Mouse (Mus musculus): ENCODE results near the gene Rbms3. TPM values are rescaled to one million over a fixed set of nuclear protein-coding genes. Genes with fewer than 3 reads are reported as not detected.

The Rbms3 gene
- total RNA-seq, 2 experiments from 2014 or later: 14.1 to 15.4 TPM

- no peak for DNase-seq
Measured at GRCm38 (mm10) chr9:117102198-117102930, 527.3 kb downstream of the Rbms3 start.

GRCm38 (mm10) chr9:117100181-117100580 lies 529.5 kb downstream of the Rbms3 start:
- DNase-seq: no peak

DNA sequence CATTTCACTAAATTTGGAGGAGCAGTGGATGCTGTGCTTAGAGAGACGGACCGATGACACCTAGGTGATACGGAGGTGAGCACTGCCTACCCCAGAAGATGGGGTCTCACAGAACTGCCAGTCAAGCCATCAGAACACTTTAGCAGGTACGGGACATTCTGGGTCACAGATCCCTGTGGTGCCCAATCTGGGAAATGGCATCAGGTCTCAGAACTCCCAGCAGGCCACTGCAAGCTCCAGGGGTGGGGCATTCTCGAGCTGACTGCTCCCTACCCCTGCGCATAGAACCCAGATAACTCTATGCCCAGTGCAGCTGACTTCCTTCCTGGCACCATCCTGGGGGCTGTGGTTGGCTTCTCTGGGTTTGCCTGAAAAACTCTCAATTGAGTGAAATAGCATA lies 536.2 kb downstream of the Rbms3 start:
- no peak for DNase-seq

DNA sequence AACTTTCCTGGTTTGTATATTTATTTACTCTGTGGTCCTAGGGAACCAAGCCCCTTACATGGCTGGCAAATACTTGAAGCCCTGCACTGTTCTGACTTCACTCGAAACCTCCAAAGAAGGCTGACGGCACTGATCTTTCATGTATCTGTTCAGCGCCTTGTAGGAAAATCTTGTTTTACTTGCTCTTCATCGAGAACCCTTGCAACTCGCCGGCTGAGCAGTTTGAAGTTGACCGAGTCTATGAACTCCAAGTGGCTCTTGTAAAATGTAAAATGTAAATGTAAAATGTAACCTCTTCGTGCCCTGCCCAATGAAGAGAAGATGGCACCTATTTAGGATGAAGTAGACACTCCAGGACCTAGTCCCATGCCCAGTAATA lies 537.5 kb downstream of the Rbms3 start:
- DNase-seq: no peak

- DNase-seq: no peak
Measured at GRCm38 (mm10) chr9:117091253-117092176, 538.2 kb downstream of the Rbms3 start.

DNA sequence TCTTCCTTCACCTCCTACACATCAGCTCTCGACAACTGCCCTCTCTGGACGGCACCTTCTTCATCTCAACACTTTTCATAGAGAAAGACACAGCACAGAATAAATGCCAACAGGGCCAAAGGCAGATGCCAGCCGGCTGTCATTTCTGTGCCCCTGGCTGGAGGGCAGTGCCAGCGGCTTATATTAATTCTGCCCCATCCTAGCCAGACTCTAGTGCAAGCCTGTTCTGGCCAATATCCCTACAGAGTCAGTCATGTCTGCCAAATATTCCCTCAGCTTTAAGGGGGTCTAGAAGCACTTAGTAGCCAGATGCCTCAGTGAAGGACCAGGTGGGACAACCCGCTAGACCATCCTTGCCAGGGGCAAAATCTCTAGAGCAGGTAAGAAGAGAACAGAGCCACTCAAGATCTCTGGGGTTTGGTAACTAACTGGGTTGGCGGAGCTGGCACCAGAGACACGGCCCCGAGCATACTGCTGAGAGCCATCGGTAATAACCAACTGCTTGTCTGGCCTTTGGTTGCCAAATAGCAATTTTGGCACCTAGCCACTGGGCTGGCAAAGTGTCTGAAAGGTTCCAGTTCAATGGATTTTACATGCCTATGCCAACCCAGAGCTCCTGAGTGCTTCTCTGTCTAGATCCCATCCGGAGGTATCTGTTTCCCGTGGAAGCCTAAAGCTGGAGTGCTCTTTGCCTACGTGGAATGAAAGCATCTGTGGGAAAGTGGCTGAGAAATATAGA lies 540.1 kb downstream of the Rbms3 start:
- peak; percentile 7 to 20 for DNase-seq

GRCm38 (mm10) chr9:117088309-117088708 lies 541.4 kb downstream of the Rbms3 start:
- DNase-seq: no peak

GRCm38 (mm10) chr9:117085706-117086105 lies 544.0 kb downstream of the Rbms3 start:
- DNase-seq: no peak

DNA sequence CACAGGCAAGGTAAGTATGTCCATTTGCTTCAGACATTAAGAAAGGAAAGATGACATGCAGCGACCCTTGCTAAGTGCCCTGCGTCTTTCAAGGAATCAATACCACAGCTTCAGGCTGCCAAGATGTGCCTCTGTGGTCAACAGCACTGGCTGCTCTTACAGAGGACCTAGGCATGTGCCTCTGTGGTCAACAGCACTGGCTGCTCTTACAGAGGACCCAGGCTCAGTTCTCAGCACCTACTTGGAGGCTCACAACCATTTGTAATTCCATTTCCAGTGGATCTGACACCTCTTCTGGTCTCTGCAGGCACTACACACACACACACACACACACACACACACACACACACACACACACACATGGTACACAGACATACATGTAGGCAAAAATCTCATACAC lies 545.2 kb downstream of the Rbms3 start:
- DNase-seq: no peak

GRCm38 (mm10) chr9:117079471-117079870 lies 550.2 kb downstream of the Rbms3 start:
- DNase-seq: no peak

- DNase-seq: no peak
Measured at GRCm38 (mm10) chr9:117077548-117077947, 552.2 kb downstream of the Rbms3 start.

DNA sequence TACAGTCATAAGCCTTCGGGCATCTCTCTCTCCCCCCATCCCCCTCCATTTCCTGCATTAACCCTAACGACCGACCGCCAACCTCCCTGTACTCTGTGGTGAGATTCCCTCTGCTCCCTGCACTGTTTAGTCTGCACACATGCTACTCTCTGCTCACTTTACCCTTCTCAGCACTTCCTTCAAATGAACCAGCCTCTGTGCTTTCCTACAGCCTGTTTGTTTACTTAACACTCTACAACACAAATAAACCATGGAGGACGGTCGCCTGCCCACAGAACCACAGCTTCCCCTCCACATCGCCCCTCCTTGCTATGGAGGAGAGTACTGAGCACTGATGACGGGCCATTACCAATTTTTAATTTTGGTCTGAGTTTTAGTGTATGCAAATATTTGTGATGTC lies 552.9 kb downstream of the Rbms3 start:
- no peak for DNase-seq

- DNase-seq: no peak
Measured at GRCm38 (mm10) chr9:117072433-117073099, 557.1 kb downstream of the Rbms3 start.

GRCm38 (mm10) chr9:117070616-117071015 lies 559.1 kb downstream of the Rbms3 start:
- DNase-seq: no peak

DNA sequence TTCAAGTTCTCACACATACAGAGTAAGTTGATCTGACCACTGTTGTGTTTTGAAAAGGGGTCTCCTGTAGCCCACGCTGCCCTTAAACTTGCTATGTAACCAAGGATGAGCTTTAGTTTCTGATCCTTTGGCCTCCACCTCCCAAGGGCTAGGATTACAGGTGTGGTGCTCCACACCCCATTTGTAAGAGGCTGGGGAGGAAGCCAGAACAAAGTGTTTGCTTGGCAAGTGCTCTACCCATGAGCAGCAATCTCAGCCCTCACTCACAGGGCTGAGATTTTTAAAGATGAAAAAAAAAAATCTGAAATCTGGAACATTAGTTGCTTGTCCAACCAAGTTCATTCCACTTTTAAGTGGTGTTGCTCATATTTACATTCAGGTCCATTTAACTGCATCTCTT lies 560.5 kb downstream of the Rbms3 start:
- DNase-seq: no peak

GRCm38 (mm10) chr9:117067703-117068419 lies 561.9 kb downstream of the Rbms3 start:
- DNase-seq: no peak

GRCm38 (mm10) chr9:117066502-117066901 lies 563.2 kb downstream of the Rbms3 start:
- no peak for DNase-seq

DNA sequence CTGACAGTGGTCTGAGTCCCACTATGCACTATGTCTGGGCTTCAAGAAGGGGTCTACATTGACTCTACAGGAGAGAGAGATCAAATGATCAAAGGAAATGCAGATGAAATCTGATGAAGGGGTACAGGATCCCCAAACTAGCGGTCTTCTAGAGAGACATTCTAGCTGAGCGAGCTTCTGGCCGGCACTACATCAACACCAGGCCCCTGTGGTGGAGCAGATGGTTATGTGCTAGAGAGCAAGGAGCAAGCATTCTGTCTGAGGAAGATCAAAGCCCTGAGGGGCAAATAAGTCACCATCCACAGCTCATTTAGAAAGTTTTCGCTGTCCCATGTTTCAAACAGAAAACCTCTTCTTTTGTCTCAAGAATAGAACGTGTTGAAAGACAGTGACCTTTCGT lies 564.1 kb downstream of the Rbms3 start:
- DNase-seq: no peak

DNA sequence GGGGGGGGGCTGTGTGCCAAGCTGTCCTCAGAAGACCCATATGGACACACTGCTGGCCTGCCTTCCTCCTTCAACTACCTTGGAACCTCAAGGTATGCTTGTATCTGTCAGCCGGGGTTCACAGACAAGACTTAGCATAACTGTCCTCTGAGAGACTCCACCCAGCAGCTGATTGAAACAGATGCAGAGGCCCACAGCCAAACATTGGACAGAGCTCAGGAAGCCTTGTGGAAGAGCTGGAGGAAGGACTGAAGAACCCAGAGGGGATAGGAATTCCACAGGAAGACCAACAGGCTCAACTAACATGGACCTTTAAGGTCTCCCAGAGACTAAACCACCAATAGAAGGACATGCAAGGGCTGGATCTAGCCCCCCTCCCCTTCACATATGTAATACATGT lies 570.1 kb downstream of the Rbms3 start:
- no peak for DNase-seq

DNA sequence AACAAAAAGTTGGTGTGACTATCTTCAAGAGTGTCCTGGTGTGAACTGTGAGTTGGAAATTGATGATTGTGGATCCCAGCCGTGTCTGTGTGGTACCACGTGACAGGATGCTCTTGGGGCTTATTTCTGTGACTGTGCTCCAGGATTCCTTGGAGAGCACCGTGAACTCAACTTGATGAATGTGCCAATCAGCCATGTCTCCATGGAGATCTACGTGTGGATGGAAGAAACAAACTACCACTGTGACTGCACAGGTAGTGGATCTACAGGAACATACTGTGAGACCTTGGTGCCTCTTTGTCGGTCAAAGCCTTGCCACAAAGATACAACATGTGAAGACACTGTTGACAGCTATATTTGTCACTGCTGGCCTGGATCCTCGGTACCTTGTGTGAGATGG lies 570.6 kb downstream of the Rbms3 start:
- DNase-seq: no peak

DNA sequence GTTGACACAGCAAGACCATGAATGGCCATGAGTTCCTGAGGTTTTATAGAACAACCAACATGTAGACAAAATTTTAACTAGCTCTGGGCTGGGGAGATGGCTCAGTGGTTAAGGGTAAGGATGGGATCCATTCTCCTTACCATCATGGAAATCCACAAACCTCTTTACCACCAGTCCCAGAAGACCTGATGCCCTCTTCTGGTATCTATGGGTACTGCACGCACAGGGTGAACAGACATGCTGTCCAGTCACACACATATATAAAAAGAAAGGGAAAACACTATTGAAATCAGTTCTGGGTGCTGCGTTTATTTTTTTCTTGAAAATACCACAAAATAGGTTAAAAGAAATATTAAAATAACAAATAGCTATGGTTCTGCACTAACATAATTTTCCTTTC lies 577.8 kb downstream of the Rbms3 start:
- no peak for DNase-seq

GRCm38 (mm10) chr9:117048641-117049040 lies 581.1 kb downstream of the Rbms3 start:
- no peak for DNase-seq

Measured in layer of hippocampus, postnatal 36 days (tissue).